ENCODE assay signal across 13 mouse cellular contexts in the genomic region with DNA sequence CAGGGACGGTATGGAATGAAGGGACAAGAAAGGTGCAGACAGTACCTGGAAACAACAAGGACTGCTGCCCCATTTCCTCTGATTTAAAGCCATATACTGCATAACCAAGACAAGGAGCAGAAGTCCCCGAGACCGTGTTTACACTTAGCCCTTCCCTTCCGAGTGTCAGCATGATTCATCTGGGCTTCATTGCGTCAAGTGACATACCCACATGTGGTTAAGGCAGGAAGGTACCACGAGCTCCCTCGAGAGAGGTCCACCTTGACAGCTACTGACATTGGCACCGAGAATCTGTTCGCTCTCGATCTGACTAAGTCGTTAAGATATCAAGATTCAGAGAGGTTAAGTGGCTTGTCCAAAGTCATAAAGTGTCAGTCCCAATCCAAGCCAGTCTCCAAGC. TPM values are rescaled to one million over a fixed set of nuclear protein-coding genes. Genes with fewer than 3 reads are reported as not detected.
A peak's percentile ranks its signal among the peaks of the same experiment; 100 is the strongest.
DNase-seq lines count a peak whose midpoint lies in the region; ATAC-seq and TF ChIP-seq lines count a peak whose summit lies in the region.
"Had no signal": no experiment of that assay in that cellular context is flagged by ENCODE, and none has a peak within 500 bp of the region (broad histone marks: within the 10 kb centered on the region; RNA-seq: fewer than 3 reads in every experiment).

No protein-coding gene starts in this region.

- peak; percentile 57 for ATAC-seq in common myeloid progenitor, adult 5-6 weeks (replicated peaks; ENCODE audit: low read depth, poor library complexity, severe bottlenecking)
- ATAC-seq in forebrain, embryonic 15.5 days (replicated peaks) = no peak

- H3K27me3 ChIP-seq in C2C12 (ENCODE audit: control insufficient read depth, insufficient read depth, insufficient read length) = no peaks in the 10 kb centered on the region
- H3K27me3 ChIP-seq in spleen, adult 2 months (ENCODE audit: control insufficient read depth, insufficient read depth, low read length) = no peaks in the 10 kb centered on the region
- no peaks in the 10 kb centered on the region for H3K27me3 ChIP-seq in forebrain, embryonic 15.5 days
- H3K27me3 ChIP-seq: forebrain, embryonic 12.5 days had no signal

- no peak; the same call in 1 of the 2 replicates for TF ChIP-seq POLR2A in spleen, adult 2 months (IDR thresholded peaks at IDR 0.05; ENCODE audit: low read depth, low read length)

- H3K4me2 ChIP-seq in forebrain, embryonic 15.5 days (replicated peaks) = no peak overlapping the region
- H3K4me2 ChIP-seq: forebrain, embryonic 12.5 days had no signal

- DNase-seq in lung, postnatal 25 days (ENCODE audit: low spot score) = peak; percentile 70
- peak; percentile 70 to 87 for DNase-seq in spleen, adult 2 months (ENCODE audit: low read depth in 1 of 2, low spot score in 2 of 2)
- DNase-seq in layer of hippocampus, postnatal 25 days (ENCODE audit: extremely low spot score in 1 of 2, low spot score in 1 of 2) = no peak
- DNase-seq in testis, postnatal 10 days (ENCODE audit: low spot score) = no peak
- no peak for DNase-seq in frontal cortex, postnatal 14 days (ENCODE audit: low spot score in 2 of 2)
- DNase-seq: kidney, adult 18-20 months; midbrain, embryonic 14.5 days had no signal

- peak overlapping the region; percentile 33 for H3ac ChIP-seq in C2C12 (ENCODE audit: control insufficient read depth, insufficient read length, low read depth)

- no peaks in the 10 kb centered on the region for H3K9me3 ChIP-seq in forebrain, embryonic 15.5 days
- H3K9me3 ChIP-seq: forebrain, embryonic 12.5 days had no signal

- peaks cover 8% of the 10 kb centered on the region for H3K36me3 ChIP-seq in C2C12 (ENCODE audit: control insufficient read depth, insufficient read depth)
- no peaks in the 10 kb centered on the region for H3K36me3 ChIP-seq in spleen, adult 2 months (ENCODE audit: control insufficient read depth, insufficient read depth, low read length)
- H3K36me3 ChIP-seq in forebrain, embryonic 15.5 days = no peaks in the 10 kb centered on the region
- H3K36me3 ChIP-seq: forebrain, embryonic 12.5 days had no signal

- 4% methylated on average over 11 of the region's 11 CpGs for WGBS in spleen, adult 2 months
- 82% methylated on average over 11 of the region's 11 CpGs for WGBS in forebrain, embryonic 15.5 days

- no peak for TF ChIP-seq CTCF in C2C12 (IDR thresholded peaks at IDR 0.05; ENCODE audit: control insufficient read depth, insufficient read depth, insufficient read length)
- no peak for TF ChIP-seq CTCF in spleen, adult 2 months (IDR thresholded peaks at IDR 0.05; ENCODE audit: extremely low read depth, insufficient read depth, insufficient read length, insufficient replicate concordance)

- peak overlapping the region; percentile 89 for H3K27ac ChIP-seq in spleen, adult 2 months (ENCODE audit: insufficient read depth, low read length)
- H3K27ac ChIP-seq in forebrain, embryonic 15.5 days (replicated peaks) = no peak overlapping the region
- H3K27ac ChIP-seq: forebrain, embryonic 12.5 days had no signal

- no peak overlapping the region for H3K4me3 ChIP-seq in C2C12 (ENCODE audit: insufficient read depth, poor library complexity, severe bottlenecking)
- no peak overlapping the region for H3K4me3 ChIP-seq in spleen, adult 2 months (ENCODE audit: extremely low read depth, insufficient read depth, insufficient read length)
- H3K4me3 ChIP-seq in forebrain, embryonic 15.5 days = no peak overlapping the region
- H3K4me3 ChIP-seq: forebrain, embryonic 12.5 days had no signal

- no peaks in the 10 kb centered on the region for H3K79me2 ChIP-seq in C2C12 (ENCODE audit: control insufficient read depth, insufficient read depth)

- H3K9ac ChIP-seq in forebrain, embryonic 15.5 days (replicated peaks) = no peak overlapping the region
- H3K9ac ChIP-seq: forebrain, embryonic 12.5 days had no signal

- peaks cover 29% of the 10 kb centered on the region; the same call in 1 of the 2 replicates for H3K4me1 ChIP-seq in spleen, adult 2 months (ENCODE audit: control insufficient read depth, insufficient read depth, insufficient read length)
- H3K4me1 ChIP-seq in forebrain, embryonic 15.5 days = no peaks in the 10 kb centered on the region
- H3K4me1 ChIP-seq: forebrain, embryonic 12.5 days had no signal

- H3K79me3 ChIP-seq in C2C12 (ENCODE audit: low read depth) = no peaks in the 10 kb centered on the region

TF ChIP-seq in C2C12, 6 proteins besides CTCF, POLR2A, EP300 and RAD21:
- TF ChIP-seq MAX (IDR thresholded peaks at IDR 0.05) (peak; percentile 90), USF1 (IDR thresholded peaks at IDR 0.05; ENCODE audit: low read depth) (no peak), FOSL1 (IDR thresholded peaks at IDR 0.05; ENCODE audit: insufficient read depth, low read length, poor library complexity, severe bottlenecking) (no peak), CEBPB (IDR thresholded peaks at IDR 0.05; ENCODE audit: low read depth) (peak; percentile 66), MYOG (IDR thresholded peaks at IDR 0.05; ENCODE audit: control insufficient read depth, extremely low read depth, insufficient read length) (no peak)

RNA-seq across cellular contexts. Expression of a gene that starts 15.7 kb away (rescaled TPM):
- polyA plus RNA-seq in C2C12 (2012; fragmentation: generic; extraction: Trizol) = 0.01 TPM
- total RNA-seq in common myeloid progenitor, adult 5-6 weeks (2017) = 1.6 and 2.1 TPM in 2 replicates
- 2.0 and 2.3 TPM in 2 replicates for polyA plus RNA-seq in spleen, adult 2 months (2012; rRNA removed)
- 0.09 and 0.27 TPM in 2 replicates for polyA plus RNA-seq in forebrain, embryonic 15.5 days (2015; fragmentation: Nextera tagmentation; extraction: Ambion mirVana)
- under 1 TPM; 0.57 to 0.68 TPM for total RNA-seq in layer of hippocampus, postnatal 25 days (2021)

RNA-seq across cellular contexts. Expression of a gene that starts 20.9 kb away (rescaled TPM):
- polyA plus RNA-seq in C2C12 (2012; fragmentation: generic; extraction: Trizol) = 24.1 TPM
- total RNA-seq in common myeloid progenitor, adult 5-6 weeks (2017) = 5.2 and 5.9 TPM in 2 replicates
- 2.2 and 2.8 TPM in 2 replicates for polyA plus RNA-seq in spleen, adult 2 months (2012; rRNA removed)
- not detected in 2 replicates for polyA plus RNA-seq in forebrain, embryonic 15.5 days (2015; fragmentation: Nextera tagmentation; extraction: Ambion mirVana)
- total RNA-seq in layer of hippocampus, postnatal 25 days (2021) = not detected
- total RNA-seq: left cerebral cortex, postnatal 36 days had no signal
- polyA plus RNA-seq: brain, embryonic 14.5 days; forebrain, embryonic 12.5 days; midbrain, embryonic 14.5 days had no signal

Comparison
In these comparisons a context has a peak if more than half of its experiments do, and no peak if none do; other contexts are left out.
1. DNase-seq: peak in lung, postnatal 25 days (single experiment) and spleen, adult 2 months (2 of 2); none in layer of hippocampus, postnatal 25 days (0 of 2), testis, postnatal 10 days (single experiment) and frontal cortex, postnatal 14 days (0 of 2).